Mouse (Mus musculus) thymus, postnatal 0 days (tissue): ENCODE data around the gene Fosl1. TPM values are rescaled to one million over a fixed set of nuclear protein-coding genes. Genes with fewer than 3 reads are reported as not detected.

Source experiments
- DNase-seq: peaks from one replicate; pipeline ENCODE4 v3.0.0-alpha.2; 2015; ENCODE audit warnings: low spot score
- polyA plus RNA-seq: library from polyadenylated mRNA; unstranded; fragments of >200 nt; fragmentation: Nextera tagmentation; extraction: Ambion mirVana; gene quantifications from 2 replicates; pipeline ENCODE4 v1.2.1, GENCODE M21; 2015

The Fosl1 gene
- polyA plus RNA-seq, 1 experiment from 2014 or later, result 0.47 TPM

- peak; percentile 94 for DNase-seq
These were observed 9.8 kb downstream of the Fosl1 start for GRCm38 (mm10) chr19:5456922-5457745.

DNA sequence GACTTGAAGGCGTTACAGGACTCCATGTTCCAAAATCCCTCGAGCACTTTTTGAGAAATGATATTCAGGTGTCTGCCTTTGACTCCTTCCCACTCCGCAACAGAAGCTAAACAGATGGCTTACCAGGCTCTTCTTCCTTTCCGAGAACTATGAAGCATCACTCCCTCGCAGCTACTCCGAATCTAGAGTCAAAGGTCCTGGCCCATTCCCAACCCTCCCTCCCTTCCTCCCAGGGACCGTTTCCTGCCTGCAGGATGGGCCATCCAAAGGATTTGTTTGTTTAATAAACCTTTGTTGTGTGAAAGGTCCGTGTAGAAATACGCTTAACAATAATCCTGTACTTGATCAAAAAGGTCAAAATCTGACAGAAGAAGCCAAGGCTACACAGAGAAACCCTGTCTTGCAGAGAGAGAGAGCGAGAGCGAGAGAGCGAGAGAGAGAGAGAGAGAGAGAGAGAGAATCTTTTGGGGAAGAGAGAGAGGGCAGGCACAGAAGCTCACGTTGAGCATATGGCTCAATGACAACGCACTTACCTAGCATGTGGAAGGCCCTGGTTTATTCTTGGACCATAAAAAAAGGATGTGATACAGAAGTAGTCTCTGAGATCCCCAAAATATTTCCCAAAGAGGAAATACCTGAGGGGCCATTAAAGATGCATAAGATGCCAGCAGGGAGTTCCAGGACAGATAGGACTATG is 10.5 kb downstream of the Fosl1 start, which contains the start of gene Ccdc85b:
Gene Ccdc85b (minus strand): TSS at position 149 of the 697 bp plus-strand sequence.
- no peak for DNase-seq

GRCm38 (mm10) chr19:5459019-5459418 is 11.7 kb downstream of the Fosl1 start:
- no peak for DNase-seq

GRCm38 (mm10) chr19:5459896-5460295 is 12.5 kb downstream of the Fosl1 start:
- no peak for DNase-seq

GRCm38 (mm10) chr19:5460465-5460911 is 13.1 kb downstream of the Fosl1 start, which contains the start of gene Fibp:
Gene Fibp (plus strand): TSS chr19:5460615.
- peak; percentile 87 for DNase-seq

DNA sequence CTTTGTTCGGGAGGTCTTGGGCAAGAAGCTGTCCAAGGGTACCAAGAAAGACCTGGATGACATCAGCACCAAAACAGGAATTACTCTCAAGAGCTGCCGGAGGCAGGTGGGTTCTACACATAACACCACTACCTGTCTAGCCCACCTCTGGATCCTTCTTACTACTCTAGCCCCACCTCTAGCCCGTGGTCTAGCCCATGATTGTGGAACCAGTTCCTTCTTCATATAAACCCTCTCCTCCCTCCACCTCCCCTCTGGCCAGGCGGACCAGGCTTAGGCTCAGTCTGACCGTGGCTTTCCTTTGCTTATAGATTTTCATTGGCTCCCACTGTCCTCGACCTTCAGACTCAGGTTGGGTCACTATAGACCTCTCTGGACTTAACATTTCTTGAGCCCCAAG is 14.1 kb downstream of the Fosl1 start:
- no peak for DNase-seq

DNA sequence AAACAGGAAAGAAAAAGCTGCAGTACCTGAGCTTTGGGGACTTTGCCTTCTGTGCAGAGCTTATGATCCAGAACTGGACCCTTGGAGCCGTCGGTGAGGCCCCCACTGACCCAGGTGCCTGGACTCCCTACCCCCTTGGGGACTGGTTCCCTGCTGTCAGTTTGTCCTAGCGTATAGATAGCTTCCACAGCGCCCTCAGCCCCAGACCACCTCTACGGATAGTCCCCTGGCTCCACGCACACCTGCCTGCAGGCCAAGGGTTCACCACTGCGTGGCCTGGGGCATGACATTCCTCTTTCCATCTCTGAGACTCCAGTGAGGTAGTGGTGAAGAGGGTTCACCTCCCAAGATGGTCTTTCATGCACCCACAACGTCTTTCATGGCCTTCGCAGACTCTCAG is 15.9 kb downstream of the Fosl1 start:
- no peak for DNase-seq

GRCm38 (mm10) chr19:5463791-5464562 is 16.6 kb downstream of the Fosl1 start:
- DNase-seq, result peak; percentile 80

GRCm38 (mm10) chr19:5465037-5465436 is 17.7 kb downstream of the Fosl1 start:
- no peak for DNase-seq

DNA sequence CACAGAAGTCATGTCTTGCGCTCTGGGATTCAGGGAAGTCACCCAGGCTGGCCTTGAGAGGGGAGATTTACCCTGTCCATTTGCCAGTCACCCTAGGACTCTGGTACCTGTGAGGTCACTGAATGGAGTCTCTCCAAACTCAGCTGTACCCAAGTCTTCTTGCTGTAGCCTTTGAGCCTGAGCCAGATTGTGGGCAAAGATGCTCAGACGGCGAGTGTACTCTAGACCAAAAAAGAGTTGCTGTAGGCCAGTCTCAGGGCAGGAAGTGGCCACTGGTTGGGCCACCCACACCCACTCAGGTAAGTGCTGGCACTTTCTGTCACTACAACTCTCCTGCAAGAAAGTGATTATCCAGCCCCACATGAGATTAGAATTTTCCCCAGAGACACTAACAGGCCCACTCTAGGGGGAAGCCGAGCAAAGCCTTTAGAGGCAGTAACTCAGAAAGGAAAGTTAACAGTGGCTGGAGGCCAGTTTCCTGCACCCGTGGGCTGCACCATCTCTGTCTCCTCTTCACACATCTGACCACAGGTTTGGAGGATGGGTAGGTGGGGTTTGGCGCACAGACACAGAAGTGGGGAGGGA is 19.7 kb downstream of the Fosl1 start:
- DNase-seq, result no peak

DNA sequence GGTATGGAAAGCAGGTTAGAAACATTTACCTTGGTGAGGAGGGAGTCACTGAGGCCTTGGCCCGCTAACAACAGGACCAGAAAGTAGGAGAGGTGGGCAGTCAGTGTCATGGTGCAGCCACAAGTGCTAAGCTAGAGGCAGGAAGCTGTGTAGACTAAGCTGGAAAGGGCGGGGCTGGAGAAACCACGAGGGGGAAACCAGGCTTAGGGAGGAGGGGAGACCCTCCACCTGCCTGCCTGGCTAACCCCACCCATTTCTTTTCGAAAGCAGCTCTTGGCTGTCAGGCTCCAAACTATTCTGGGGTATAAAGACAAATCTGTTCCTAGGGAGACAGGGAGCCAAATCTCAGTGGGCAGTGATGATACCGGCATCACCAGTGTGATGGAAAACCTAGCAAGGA is 21.0 kb downstream of the Fosl1 start, which contains the start of gene Ctsw:
Gene Ctsw (minus strand): TSS at position 134 of the 400 bp plus-strand sequence.
- peak; percentile 80 for DNase-seq

GRCm38 (mm10) chr19:5471846-5472245 is 24.5 kb downstream of the Fosl1 start:
- no peak for DNase-seq

DNA sequence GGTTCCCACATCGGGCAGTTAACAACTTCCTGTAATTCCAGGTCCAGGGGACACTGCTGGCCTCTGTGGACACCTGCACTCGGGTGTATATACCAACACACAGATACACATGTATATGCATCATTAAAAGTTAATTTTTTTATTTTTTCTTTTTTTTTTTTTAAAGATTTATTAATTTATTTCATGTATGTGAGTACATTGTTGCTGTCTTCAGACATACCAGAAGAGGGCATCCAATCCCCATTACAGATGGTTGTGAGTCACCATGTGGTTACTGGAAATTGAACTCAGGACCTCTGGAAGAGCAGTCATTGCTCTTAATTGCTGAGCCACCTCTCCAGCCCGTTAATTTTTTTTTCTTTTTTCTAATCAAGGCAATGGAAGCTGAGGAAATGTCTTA is 25.5 kb downstream of the Fosl1 start:
- DNase-seq, result no peak

GRCm38 (mm10) chr19:5473720-5474119 is 26.4 kb downstream of the Fosl1 start, which contains the start of gene Efemp2:
Gene Efemp2 (plus strand): TSS chr19:5473954.
- DNase-seq, result peak; percentile 75

DNA sequence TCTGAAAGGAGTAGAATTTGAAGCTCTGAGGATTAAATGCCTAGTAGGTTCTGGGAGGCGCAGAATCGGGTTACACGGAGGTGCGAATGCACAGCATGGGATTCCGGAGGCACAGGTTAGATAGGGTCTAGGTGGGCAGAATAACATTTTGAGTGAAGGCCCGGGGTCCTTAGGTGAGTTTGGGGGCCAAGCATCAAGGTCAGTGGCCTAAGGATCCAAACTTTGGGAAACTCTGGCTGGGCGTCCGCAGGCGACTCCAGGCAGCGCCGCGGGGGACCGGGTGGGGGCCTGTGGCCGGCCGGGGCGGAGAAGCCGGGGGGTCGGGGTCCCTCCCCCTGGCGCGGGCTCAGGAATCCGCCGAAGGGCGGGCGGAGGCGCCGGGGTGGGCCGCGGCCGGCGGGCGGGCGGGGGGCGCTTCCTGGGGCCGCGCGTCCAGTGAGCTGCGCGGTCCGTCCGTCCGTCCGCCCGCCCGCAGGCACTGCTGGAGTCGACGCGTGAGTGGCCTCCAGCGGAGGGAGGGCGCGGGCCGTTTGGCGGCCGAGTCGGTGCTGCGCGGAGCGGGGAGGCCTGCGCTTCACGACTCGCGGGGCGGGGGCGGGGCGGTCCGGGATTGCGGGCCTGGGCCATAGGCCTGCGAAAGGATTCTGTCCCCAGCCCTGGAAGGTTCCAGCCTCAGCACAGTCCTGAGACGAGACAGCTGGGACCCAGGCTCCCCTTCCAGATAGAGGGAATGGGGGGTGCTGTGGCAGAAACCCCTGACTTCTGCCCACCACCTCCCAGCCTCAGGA is 27.1 kb downstream of the Fosl1 start:
- no peak for DNase-seq

DNA sequence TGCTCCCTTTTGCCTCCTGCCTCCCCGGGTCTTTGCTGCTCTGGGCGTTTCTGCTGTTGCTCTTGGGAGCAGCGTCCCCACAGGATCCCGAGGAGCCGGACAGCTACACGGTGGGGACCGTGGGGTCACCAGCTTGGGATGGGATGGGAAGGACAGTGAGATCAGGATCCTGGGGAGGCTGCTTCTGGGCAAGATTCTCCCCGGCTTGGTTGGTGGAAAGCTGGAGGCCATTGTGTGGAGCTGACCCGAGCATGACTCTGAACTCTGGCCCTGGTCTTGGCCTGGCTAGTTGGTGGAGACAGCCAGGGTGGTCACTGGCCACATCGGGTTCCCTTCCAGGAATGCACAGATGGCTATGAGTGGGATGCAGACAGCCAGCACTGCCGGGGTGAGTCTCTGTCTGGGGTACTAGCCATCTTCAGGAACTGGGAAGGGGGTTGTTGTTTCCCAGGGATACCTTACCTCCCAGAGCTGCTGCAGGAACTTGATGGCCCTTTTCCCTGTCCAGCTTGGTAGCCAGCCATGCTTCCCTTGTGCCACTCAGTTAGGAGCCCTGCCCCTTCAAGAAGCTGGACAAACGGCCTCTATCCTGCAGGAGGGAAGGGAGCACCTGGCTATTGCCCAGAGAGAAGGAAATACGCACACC is 27.8 kb downstream of the Fosl1 start:
- no peak for DNase-seq

DNA sequence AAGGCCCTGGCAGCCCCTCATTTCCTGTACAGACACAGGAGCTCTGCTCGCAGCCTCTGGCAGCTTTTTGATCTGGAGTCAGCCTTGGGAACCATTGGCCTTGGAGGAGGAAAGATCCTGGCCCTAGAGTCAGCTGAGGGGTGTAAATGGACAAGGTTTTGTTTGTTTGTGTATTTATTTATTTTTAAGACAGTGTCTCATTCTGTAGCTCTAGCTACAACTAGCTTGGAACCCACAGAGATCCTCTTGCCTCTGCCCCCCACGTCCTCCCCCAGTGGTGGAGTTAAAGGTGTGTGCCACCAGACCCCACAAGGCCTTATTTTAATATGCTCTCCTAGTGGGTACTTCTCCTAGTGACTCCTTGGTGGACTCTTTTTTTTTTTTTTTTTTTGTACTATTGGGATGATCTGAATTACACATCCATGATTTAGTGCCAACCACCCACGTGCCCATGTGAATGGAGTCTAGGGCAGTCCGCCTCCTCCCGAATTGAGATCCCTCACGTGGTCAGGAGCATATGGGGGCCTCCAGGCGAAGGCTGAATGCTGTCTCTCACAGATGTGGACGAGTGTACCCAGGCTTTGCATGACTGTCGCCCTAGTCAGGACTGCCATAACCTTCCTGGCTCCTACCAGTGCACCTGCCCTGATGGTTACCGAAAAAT is 29.8 kb downstream of the Fosl1 start:
- peak; percentile 30 for DNase-seq

DNA sequence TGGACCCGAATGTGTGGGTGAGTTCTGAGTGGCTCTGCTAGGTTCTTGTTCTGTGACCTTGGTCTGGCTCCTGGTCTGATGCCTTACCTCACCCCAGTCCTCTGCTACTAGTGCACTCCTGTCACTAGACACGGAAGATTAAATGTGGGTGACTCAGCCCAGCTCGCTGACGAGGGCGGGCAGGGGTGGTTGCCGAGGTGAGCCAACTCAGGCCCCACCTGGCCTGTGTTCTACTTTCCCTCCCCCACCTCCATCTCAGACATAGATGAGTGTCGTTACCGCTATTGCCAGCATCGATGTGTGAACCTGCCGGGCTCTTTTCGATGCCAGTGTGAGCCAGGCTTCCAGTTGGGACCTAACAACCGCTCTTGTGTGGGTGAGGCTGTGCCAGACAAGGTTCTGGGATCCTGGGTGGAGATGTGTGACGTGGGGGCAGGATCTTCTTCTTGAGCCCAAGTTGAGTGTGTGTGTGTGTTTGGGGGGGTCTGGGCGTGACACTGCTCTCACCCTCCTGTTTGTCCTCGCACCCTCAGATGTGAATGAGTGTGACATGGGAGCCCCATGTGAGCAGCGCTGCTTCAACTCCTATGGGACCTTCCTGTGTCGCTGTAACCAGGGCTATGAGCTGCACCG is 30.4 kb downstream of the Fosl1 start:
- no peak for DNase-seq

GRCm38 (mm10) chr19:5480016-5480415 is 32.7 kb downstream of the Fosl1 start:
- no peak for DNase-seq
